Comparison of ENCODE assay signal across 9 mouse cellular contexts in genomic region chr12:80021030-80021473, GRCm38 (mm10).
A peak's percentile ranks its signal among the peaks of the same experiment; 100 is the strongest.
DNase-seq lines count a peak whose midpoint lies in the region; ATAC-seq and TF ChIP-seq lines count a peak whose summit lies in the region.
"Had no signal": no experiment of that assay in that cellular context is flagged by ENCODE, and none has a peak within 500 bp of the region (broad histone marks: within the 10 kb centered on the region; RNA-seq: fewer than 3 reads in every experiment).

No protein-coding gene starts in this region.

- peak; percentile 84 for ATAC-seq in kidney, embryonic 14.5 days (ENCODE audit: low FRiP score, low TSS enrichment)
- peak; percentile 36; the same call in 1 of the 2 replicates for ATAC-seq in forebrain, embryonic 13.5 days

- TF ChIP-seq POLR2A in brain, embryonic 14.5 days (IDR thresholded peaks at IDR 0.05; ENCODE audit: borderline replicate concordance, extremely low read depth, insufficient read depth, insufficient read length, poor library complexity, severe bottlenecking), result no peak

- H3K9me3 ChIP-seq in kidney, embryonic 14.5 days (ENCODE audit: control insufficient read depth, low read length), result no peaks in the 10 kb centered on the region
- H3K9me3 ChIP-seq in forebrain, embryonic 13.5 days (replicated peaks), result no peaks in the 10 kb centered on the region

- H3K36me3 ChIP-seq in kidney, embryonic 14.5 days (ENCODE audit: control insufficient read depth, insufficient read depth, low read length), result no peaks in the 10 kb centered on the region
- no peaks in the 10 kb centered on the region for H3K36me3 ChIP-seq in forebrain, embryonic 13.5 days (ENCODE audit: poor library complexity, severe bottlenecking)

- WGBS in kidney, embryonic 14.5 days, result 10% methylated on average over 6 of the region's 6 CpGs
- WGBS in forebrain, embryonic 13.5 days, result 2% methylated on average over 6 of the region's 6 CpGs

- DNase-seq in kidney, adult 11 months, result no peak
- peak; percentile 74 for DNase-seq in brain, embryonic 14.5 days (ENCODE audit: low read depth)
- peak; percentile 61 for DNase-seq in mesoderm, embryonic 11.5 days (ENCODE audit: low read depth, low spot score)
- DNase-seq in adrenal gland, postnatal 4 days (ENCODE audit: low spot score in 2 of 2), result no peak
- DNase-seq in adrenal gland, adult 8-10 months, result no peak
- no peak for DNase-seq in urinary bladder, postnatal 14 days (ENCODE audit: low spot score)
- DNase-seq: adrenal gland, adult 2 months had no signal

- H3K27ac ChIP-seq in kidney, embryonic 14.5 days (ENCODE audit: low read depth, low read length), result peak overlapping the region; percentile 82
- H3K27ac ChIP-seq in forebrain, embryonic 13.5 days, result peak overlapping the region; percentile 76

- H3K9ac ChIP-seq in kidney, embryonic 14.5 days (ENCODE audit: low read depth, low read length), result peak overlapping the region; percentile 18; the same call in 1 of the 2 replicates
- H3K9ac ChIP-seq in forebrain, embryonic 13.5 days, result 0 out of 2 replicates have a peak overlapping the region, but pooled peaks have one; percentile 18

- H3K4me3 ChIP-seq in kidney, embryonic 14.5 days (ENCODE audit: low read length), result no peak overlapping the region
- no peak overlapping the region for H3K4me3 ChIP-seq in forebrain, embryonic 13.5 days

- H3K4me1 ChIP-seq in kidney, embryonic 14.5 days (ENCODE audit: control insufficient read depth, insufficient read depth, low read length), result peaks cover 50% of the 10 kb centered on the region
- peaks cover 39% of the 10 kb centered on the region for H3K4me1 ChIP-seq in forebrain, embryonic 13.5 days

- no peaks in the 10 kb centered on the region for H3K27me3 ChIP-seq in kidney, embryonic 14.5 days (ENCODE audit: control insufficient read depth, insufficient read depth, low read length)
- no peaks in the 10 kb centered on the region for H3K27me3 ChIP-seq in forebrain, embryonic 13.5 days

- no peak for TF ChIP-seq CTCF in brain, embryonic 14.5 days (IDR thresholded peaks at IDR 0.05; ENCODE audit: borderline replicate concordance, extremely low read depth, insufficient read depth, insufficient read length)

- H3K4me2 ChIP-seq in kidney, embryonic 14.5 days (replicated peaks; ENCODE audit: low read depth, low read length), result peak overlapping the region; percentile 28; the same call in 1 of the 2 replicates
- peak overlapping the region; percentile 52 for H3K4me2 ChIP-seq in forebrain, embryonic 13.5 days

Comparison
In these comparisons a context has a peak if more than half of its experiments do, and no peak if none do; other contexts are left out.
1. DNase-seq: peak in brain, embryonic 14.5 days (single experiment) and mesoderm, embryonic 11.5 days (single experiment); none in kidney, adult 11 months (single experiment), adrenal gland, postnatal 4 days (0 of 2), adrenal gland, adult 8-10 months (single experiment) and urinary bladder, postnatal 14 days (single experiment).